Mouse (Mus musculus): Measurements from ENCODE around the gene Pmm2.

Gene Pmm2

GRCm38 (mm10) chr16:8679780-8680179 lies 42.3 kb downstream of the Pmm2 start:
- no peak for DNase-seq (ENCODE audit: low spot score in 2 of 2)

- DNase-seq (ENCODE audit: low spot score in 2 of 2): no peak
Observed at GRCm38 (mm10) chr16:8680470-8680869, 43.0 kb downstream of the Pmm2 start, which contains the start of gene Gm5767. Gm5767 (plus strand) TSS chr16:8680770.

DNA sequence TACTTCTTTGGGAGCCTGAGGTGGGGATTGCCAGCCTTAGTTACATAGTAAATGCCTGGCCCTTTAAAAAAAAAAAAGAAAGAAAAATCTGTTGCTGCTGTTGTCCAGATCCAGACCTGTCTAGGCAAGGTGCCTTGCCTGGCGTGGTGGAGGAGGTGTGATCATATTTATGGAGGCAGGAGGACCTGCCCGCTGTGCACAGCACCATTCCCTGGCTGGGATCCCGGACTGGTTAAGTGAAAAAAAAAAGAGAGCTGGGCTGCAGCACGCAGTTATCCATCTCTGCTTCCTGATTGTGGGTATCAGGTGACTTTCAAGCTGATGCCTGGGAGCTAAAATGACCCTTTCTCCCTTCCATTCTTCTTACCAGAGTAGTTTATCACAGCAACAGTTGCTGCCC lies 47.6 kb downstream of the Pmm2 start:
- no peak for DNase-seq (ENCODE audit: low spot score in 2 of 2)

GRCm38 (mm10) chr16:8686121-8686870 lies 48.8 kb downstream of the Pmm2 start:
- peak in 1 of 2 experiments; percentile 58 for DNase-seq (ENCODE audit: low spot score in 2 of 2)

DNA sequence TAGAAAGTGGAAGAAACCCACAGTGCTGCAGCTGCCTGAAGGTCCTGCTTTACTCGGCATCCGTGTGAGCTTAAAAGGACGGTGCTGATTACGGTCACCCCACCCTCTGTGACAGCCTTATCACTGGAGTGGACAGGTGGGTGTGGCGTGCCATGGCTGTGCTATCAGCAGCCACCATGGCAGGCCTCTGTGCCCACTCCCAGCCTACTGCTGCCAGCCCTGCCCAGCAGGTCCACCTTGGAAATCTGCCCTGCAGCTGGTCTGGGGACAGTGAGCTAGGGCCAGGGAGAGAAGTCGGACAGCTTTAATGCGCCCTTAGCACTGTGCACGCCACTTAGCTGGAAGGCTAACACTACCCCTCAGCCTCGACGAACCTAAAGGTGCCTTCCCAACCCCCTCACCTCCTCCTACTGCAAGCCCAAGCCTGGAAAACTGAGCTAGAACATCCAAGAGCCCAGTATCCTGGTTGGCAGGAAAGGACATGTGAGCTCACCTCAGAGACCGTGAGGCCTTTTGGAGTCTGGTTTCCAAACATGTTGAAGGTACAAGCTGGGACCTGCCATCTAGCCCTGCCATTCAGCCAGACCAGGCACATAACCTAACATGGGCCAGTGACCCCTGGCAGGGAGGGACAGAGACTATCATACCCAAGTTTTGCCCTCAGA lies 49.5 kb downstream of the Pmm2 start:
- no peak for DNase-seq (ENCODE audit: low spot score in 2 of 2)

- DNase-seq (ENCODE audit: low spot score in 2 of 2): no peak
Observed at GRCm38 (mm10) chr16:8687559-8688112, 50.2 kb downstream of the Pmm2 start.

DNA sequence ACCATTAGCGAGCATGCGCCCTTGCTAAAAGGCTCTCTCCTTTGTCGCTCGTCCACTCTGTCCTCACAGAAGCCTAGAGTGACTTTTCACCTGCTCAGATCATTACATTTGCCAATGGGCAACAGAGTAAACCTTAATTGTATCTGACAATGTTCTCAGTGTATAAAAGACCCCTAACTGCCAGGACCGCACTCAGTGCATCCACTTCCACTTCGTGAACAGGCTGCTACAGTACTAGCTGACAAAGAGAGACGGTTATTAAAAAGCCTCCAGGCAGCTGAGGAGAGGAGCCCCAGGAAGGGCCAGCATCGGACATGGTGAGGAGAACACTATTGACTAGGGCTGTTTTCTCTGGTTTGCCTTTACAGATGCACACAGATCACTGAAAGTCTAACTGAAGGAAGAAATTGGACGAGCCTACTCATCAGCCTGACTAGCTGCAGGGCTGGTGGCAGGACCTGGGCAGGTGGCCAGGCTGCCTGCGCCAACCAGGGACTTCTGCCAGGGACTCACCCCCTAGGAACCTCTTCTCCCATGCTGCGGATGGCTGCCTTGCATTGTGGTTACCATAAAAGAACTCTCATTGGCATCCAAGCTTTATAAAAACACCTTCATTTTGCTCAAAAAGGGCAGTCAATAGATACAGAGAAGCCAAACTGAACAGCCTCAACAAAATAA lies 52.6 kb downstream of the Pmm2 start:
- DNase-seq (ENCODE audit: low spot score in 2 of 2): no peak

- no peak for DNase-seq (ENCODE audit: low spot score in 2 of 2)
Observed at GRCm38 (mm10) chr16:8691206-8691605, 53.7 kb downstream of the Pmm2 start.

DNA sequence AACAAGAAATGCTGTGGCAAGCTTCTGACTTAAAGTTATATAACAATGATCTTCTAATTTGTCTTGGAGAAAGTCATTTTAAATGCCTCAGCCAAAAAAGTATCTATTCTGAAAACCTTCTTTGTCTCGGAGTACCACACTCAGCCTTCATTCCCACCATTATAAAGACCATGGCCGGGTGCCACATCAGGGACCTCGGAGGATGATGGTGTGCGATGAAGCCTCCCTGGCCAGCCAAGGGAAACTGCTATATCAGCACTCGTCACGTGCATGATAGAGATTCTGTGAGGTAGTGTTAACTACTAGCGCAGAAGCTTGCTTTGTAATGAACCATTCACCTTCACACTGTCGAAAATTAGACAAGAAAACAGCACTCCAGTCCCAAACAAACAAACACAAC lies 62.1 kb downstream of the Pmm2 start:
- DNase-seq (ENCODE audit: low spot score in 2 of 2): no peak

GRCm38 (mm10) chr16:8700586-8700985 lies 63.1 kb downstream of the Pmm2 start:
- no peak for DNase-seq (ENCODE audit: low spot score in 2 of 2)

DNA sequence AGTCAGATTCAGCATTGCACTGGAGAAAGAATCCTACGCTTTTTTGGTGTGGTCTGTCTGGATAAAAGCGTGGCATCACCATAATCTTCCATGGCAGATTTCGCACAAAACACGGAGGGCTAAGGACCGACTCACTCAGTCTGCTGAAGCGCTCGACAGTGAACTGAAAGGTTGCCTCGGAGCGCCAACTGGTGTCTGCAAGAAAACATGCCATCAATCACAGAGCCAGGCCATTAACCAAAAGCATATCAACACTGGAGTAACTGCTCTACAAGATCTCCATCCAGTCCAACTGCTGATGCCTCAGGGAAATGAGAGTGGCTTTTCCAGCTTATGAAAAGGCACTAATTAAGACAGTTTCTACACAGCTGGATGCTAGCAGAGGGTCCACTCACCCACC lies 74.5 kb downstream of the Pmm2 start:
- no peak for DNase-seq (ENCODE audit: low spot score in 2 of 2)

All from urinary bladder, adult 18-20 months (tissue).